Mouse (Mus musculus) kidney, adult 9 months (tissue): ENCODE measurements around the gene Hpca.

ENCODE experiments used
- DNase-seq: peaks from one replicate; pipeline ENCODE4 v3.0.0; 2022

Gene Hpca

GRCm38 (mm10) chr4:129106073-129106472 is 15.8 kb downstream of the Hpca start:
- no peak for DNase-seq

- no peak for DNase-seq
Observed at GRCm38 (mm10) chr4:129105356-129105755, 16.5 kb downstream of the Hpca start, which contains the start of gene Tmem54. Gene Tmem54 (plus strand): TSS chr4:129105548.

DNA sequence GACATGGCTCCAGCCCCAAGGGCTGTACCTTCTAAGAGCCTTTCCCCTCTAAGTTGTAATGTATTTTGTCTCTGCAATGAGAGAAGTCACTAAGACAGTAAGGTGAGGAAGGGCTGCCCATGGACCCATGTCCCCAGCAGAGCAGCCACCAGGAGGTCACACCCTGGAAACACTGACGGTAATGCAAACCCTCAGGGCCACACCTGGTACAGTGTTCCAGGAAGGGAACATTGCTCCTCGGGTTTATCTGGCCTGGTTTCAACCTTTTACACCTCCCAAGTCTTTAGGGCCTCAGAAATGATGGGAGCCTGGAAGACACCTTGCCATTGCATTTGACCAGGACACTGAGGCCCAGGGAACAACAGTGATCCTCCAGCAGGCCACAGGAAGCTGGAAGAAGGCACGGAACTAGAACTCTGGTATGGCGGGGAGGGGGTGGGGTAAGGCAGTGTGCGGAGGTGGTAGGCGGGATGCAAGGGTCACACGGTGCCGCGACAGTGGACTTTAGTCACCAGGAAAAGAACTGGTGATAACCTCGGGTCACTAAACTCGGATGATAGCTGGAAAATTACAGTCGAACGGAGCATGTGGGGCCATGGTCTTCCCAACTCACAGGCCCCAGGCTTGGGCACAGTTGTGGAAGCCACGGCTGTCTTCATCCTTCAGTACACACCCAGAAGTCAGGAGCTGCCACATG is 19.6 kb downstream of the Hpca start:
- DNase-seq: no peak

GRCm38 (mm10) chr4:129097006-129097405 is 24.8 kb downstream of the Hpca start:
- DNase-seq: no peak

DNA sequence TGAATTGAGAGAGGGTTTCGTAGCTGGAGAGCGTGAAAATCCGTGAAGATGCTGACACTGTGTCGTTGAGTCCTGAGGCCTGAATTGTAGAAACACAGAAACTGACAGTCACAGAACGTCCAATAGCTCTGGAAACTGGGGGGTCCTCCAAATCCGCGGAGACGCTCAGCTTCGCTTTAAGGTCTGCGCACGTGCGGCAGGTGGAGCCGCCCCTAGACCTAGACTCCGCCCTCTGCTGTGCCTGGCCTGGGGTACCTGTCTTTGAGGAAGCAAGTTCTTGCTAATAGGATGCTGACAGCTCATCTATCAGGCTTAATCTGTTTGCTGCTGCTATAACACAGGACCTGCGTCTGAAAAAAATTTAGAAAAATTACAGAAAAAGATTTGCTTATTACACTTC is 26.6 kb downstream of the Hpca start:
- no peak for DNase-seq

DNA sequence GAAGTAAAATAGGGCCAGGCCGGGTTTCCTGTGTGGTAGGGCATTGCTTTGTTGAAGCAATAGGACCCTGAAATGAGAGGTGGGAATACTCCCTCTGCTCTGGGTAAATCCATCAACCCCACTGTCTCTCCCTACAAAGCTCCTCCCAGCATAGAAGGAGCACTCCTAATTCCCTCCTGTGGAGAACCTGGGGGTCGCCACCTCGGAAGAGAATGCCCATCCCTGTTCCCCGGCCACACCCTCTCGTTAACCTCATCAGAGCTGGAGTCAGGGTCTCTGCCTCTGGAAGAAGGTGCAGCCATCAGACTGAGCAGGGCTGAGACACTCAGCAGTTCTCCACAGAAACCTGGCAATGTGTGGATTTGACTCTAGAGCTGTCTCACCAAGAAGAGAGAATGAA is 34.0 kb downstream of the Hpca start:
- no peak for DNase-seq

DNA sequence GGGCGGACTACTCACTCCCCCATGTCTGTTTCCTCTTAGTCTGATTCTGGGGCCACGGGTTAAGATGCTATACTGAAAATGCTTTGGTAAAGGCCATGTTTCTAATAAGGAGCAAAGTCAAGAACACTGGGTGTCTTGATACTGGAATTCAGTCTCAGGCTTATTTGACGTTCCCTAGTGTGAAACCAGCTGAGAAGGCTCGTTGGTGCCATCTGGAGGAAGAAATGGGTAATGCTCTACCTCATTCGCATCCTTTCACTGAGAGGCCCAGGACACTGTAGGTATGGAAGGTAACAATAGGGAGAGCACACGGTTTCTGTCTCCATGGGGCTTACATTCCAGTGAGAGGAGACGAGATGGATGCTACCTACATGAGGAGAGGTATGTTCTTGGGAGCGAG is 35.8 kb downstream of the Hpca start:
- peak; percentile 85 for DNase-seq

GRCm38 (mm10) chr4:129084896-129085295 is 36.9 kb downstream of the Hpca start:
- DNase-seq: no peak

DNA sequence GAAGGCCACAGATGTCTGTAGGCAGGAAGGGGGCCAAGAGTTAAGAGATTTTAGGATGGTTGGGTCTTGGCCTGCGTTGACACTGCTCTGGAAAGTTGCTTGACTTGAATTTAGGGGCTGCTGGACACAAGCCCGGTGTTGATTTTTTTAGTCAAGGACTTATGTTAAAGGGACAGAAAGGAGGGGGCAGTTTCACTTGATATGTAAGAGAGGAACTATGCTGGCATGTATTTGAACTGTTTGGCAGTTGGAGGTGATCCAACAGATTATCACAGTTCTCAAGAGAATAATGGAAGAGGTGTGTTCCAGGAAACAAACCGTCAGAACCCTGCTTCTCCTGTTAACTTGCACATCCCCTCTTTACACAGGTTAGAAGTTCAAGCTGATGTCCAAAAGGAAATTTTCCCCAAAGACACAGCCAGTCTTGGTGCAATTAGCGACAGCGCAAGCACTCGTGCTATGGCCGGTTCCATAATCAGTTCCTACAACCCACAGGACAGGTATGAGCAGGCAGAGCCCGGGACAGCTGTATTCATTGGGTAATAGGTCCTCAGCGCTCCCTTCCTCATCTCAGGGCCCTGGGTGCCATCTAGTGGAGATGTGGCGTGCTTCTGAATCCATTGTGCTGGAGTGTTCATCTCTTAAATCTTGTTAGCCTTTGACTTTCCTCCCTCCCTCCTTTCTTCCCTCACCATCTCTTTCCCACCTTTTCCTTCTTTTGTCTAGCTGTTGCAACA is 39.3 kb downstream of the Hpca start:
- DNase-seq: peak; percentile 79

GRCm38 (mm10) chr4:129081939-129082338 is 39.9 kb downstream of the Hpca start:
- DNase-seq: no peak

GRCm38 (mm10) chr4:129081512-129081911 is 40.3 kb downstream of the Hpca start:
- no peak for DNase-seq

- DNase-seq: no peak
Observed at GRCm38 (mm10) chr4:129081041-129081440, 40.8 kb downstream of the Hpca start.

DNA sequence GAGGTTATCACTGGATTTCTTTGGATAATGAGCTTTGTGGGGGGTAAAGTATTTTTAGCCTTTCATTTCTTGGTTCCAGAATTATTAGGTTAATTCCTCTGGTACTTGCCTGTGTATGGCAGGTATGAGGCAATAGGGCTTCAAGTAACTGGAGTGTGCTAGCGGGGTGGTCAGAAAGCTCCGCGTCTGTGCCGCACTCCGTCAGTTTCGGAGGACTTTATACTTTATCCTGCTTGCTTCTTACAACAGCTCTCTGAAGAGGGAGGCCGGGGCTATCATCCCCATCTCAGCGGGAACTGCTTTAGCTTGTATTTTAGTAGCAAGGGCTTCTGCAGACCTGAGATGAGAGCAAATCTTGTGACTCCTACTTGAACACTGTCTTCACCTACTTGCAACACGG is 42.7 kb downstream of the Hpca start:
- no peak for DNase-seq

GRCm38 (mm10) chr4:129068848-129069247 is 53.0 kb downstream of the Hpca start:
- no peak for DNase-seq

GRCm38 (mm10) chr4:129067638-129068415 is 54.0 kb downstream of the Hpca start:
- no peak for DNase-seq

DNA sequence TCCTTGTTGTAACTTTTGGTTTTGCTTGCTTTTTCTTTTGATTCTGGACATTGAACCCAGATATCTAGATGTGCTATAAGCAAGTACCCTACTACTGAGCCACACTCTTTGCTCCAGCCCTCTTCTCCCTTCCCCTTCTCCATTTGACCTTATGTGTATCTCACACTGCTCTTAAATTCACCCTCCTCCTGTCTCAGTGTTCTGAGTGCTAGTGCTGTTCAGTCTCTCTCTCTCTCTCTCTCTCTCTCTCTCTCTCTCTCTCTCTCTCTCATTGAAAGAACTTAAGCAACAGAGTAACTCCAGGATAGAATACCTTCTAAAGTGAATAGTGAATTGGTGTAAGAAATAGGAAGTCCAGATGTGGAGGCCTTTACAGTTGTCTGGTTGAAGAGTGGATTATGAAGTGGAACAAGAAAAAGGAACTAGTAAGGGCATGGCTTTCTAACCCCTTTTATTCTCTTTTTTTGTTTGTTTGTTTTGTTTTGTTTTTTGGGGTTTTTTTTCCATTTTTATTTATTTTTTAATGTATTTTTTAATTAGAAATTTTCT is 56.1 kb downstream of the Hpca start:
- no peak for DNase-seq

DNA sequence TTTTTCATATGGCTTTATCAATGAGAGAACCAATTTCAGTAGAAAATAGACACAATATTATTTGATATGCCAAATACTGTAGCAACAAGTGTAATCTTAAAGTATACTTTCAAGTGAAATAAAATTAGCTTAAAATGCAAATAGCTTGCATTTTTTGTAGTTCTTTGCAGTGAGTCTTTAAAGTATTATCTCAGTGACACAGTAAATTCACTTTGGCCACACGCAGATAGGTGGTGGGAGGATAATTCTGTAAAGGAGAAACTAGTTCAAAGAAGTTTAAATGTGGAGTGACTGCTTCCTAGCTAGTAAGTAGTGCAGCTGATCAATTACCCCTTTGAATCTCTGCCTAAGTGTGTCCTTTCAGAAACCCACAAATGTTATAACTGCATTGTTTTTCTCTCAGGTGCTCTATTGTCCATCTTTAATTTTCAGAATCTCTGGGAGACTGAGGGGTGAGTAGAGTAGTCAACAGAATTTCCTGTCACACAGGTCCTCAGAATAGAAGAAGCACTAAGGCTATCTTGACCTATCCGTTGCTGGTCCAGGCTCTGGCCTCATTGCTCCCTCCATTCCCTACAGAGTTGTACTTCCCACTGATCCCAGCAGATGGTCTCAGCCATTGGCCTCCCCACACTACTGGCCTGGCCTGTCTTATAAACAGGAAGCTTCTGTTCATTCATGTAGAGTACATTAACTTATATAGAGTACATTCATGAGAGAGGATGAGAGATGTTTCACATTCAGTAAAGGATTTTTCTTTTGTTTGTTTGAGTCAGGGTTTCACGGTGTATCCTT is 59.4 kb downstream of the Hpca start:
- DNase-seq: no peak
